Mouse (Mus musculus): ENCODE data around the gene Als2cr12. TPM values are rescaled to one million over a fixed set of nuclear protein-coding genes. Genes with fewer than 3 reads are reported as not detected.
"Not testable (repeated sequence)": the region's sequence is repeated elsewhere in the genome, so short reads cannot be mapped to it uniquely, and the experiment has no call there.

The Als2cr12 gene
- polyA plus RNA-seq, 1 experiment from 2014 or later: not detected

DNA sequence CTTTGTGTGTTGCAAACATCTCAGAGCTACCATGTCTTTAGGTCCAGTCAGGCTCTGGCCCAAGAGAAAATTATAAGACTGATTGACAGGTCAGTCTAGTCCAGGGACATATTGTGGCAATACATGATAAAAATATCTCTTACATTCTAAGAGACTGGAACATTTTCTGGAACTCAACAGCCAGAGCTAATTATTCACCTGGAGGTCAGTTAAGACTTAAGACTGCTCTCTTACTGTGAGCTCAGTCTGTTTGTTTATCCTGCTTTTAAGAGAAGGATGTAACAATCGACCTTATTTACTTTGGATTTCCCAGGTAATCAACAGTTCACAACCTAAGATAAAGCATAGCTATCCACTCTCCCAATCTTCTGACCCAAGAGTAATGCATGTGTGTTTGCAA lies 85.2 kb downstream of the Als2cr12 start:
- Histone ChIP-seq H3K9me3 (ENCODE audit: control insufficient read depth, low read length) (no peaks in the 10 kb centered on the region), H3K4me1 (replicated peaks; ENCODE audit: control insufficient read depth, insufficient read depth, low read length) (no peaks in the 10 kb centered on the region), H3K27ac (ENCODE audit: low read length) (no peak overlapping the region), H3K4me2 (ENCODE audit: low read length) (no peak overlapping the region), H3K9ac (replicated peaks; ENCODE audit: low read depth, low read length) (no peak overlapping the region), H3K4me3 (replicated peaks; ENCODE audit: low read length) (no peak overlapping the region), H3K36me3 (ENCODE audit: control insufficient read depth, insufficient read depth) (no peaks in the 10 kb centered on the region), H3K27me3 (replicated peaks; ENCODE audit: control insufficient read depth, insufficient read depth, low read length) (no peaks in the 10 kb centered on the region)
- no peak for ATAC-seq
- 53% methylated on average over 1 of the region's 1 CpGs for WGBS

DNA sequence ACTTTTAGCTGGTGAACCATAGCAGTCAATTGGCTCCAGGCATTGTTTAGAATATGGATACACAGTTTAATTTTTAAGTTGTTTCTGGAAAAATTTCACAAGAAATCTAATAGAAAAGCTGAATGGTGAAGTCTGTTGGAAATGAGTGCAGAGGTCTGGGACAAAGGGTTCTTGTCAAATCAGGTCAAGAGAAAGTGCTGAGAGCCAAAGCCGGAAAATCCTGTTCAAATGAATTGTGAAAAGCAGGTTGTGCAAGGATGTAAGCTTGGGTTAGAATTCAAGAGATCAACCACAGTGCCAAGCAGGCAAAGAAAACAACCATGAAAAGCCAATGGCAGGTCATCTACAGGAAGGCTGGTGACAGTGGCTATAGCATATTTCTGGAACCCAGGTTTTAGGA lies 85.6 kb downstream of the Als2cr12 start:
- H3K9ac ChIP-seq (replicated peaks; ENCODE audit: low read depth, low read length): no peak overlapping the region
- no peaks in the 10 kb centered on the region for H3K27me3 ChIP-seq (replicated peaks; ENCODE audit: control insufficient read depth, insufficient read depth, low read length)
- no peak overlapping the region for H3K4me2 ChIP-seq (ENCODE audit: low read length)
- H3K4me1 ChIP-seq (replicated peaks; ENCODE audit: control insufficient read depth, insufficient read depth, low read length): no peaks in the 10 kb centered on the region
- H3K36me3 ChIP-seq (ENCODE audit: control insufficient read depth, insufficient read depth): no peaks in the 10 kb centered on the region
- ATAC-seq: no peak
- 88% methylated on average over 1 of the region's 1 CpGs for WGBS
- H3K27ac ChIP-seq (ENCODE audit: low read length): no peak overlapping the region
- H3K9me3 ChIP-seq (ENCODE audit: control insufficient read depth, low read length): no peaks in the 10 kb centered on the region
- H3K4me3 ChIP-seq (replicated peaks; ENCODE audit: low read length): no peak overlapping the region

DNA sequence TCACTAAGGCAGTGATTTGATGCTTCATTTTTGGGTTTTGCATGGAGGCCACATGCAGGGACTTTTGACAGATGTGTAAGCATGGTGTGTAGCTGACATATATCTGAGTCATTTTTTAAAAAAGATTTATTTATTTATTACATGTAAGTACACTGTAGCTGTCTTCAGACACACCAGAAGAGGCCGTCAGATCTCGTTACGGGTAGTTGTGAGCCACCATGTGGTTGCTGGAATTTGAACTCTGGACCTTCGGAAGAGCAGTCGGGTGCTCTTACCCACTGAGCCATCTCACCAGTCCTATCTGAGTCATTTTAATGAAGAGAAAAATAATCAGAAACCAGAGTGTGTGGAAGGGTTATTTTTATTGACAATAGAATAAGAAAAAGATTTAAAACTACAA lies 86.2 kb downstream of the Als2cr12 start:
- not testable (repeated sequence) for H3K4me1 ChIP-seq (replicated peaks; ENCODE audit: control insufficient read depth, insufficient read depth, low read length); H3K36me3 ChIP-seq (ENCODE audit: control insufficient read depth, insufficient read depth); ATAC-seq; H3K9ac ChIP-seq (replicated peaks; ENCODE audit: low read depth, low read length); H3K4me2 ChIP-seq (ENCODE audit: low read length); H3K4me3 ChIP-seq (replicated peaks; ENCODE audit: low read length); H3K27me3 ChIP-seq (replicated peaks; ENCODE audit: control insufficient read depth, insufficient read depth, low read length); H3K9me3 ChIP-seq (ENCODE audit: control insufficient read depth, low read length); H3K27ac ChIP-seq (ENCODE audit: low read length)
- 94% methylated on average over 5 of the region's 5 CpGs for WGBS

GRCm38 (mm10) chr1:58603738-58604137 lies 92.1 kb downstream of the Als2cr12 start:
- 89% methylated on average over 4 of the region's 4 CpGs for WGBS

DNA sequence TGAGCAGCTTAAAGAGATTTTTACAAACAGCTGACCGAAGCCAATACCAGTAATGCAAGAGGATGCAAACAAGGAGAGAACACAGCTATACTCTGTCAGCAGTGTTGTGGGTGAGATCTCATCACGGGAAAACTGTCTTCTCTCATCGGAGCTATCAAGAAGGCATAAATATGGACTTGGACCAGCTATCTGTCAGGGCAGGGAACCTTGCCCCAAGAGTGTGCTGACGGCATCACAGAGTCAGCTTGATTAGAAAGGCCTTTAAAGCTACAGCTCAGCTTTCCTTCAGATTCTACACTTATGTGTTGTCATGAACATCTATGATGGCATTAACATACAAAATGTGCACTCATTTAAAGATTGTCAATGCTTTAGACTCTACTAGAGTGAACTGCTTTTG lies 93.1 kb downstream of the Als2cr12 start:
- no peak for ATAC-seq
- H3K27me3 ChIP-seq (replicated peaks; ENCODE audit: control insufficient read depth, insufficient read depth, low read length): no peaks in the 10 kb centered on the region
- H3K4me1 ChIP-seq (replicated peaks; ENCODE audit: control insufficient read depth, insufficient read depth, low read length): no peaks in the 10 kb centered on the region
- 84% methylated on average over 4 of the region's 4 CpGs for WGBS
- no peak overlapping the region for H3K4me2 ChIP-seq (ENCODE audit: low read length)
- no peaks in the 10 kb centered on the region for H3K9me3 ChIP-seq (ENCODE audit: control insufficient read depth, low read length)
- no peaks in the 10 kb centered on the region for H3K36me3 ChIP-seq (ENCODE audit: control insufficient read depth, insufficient read depth)
- H3K27ac ChIP-seq (ENCODE audit: low read length): no peak overlapping the region
- H3K9ac ChIP-seq (replicated peaks; ENCODE audit: low read depth, low read length): no peak overlapping the region
- no peak overlapping the region for H3K4me3 ChIP-seq (replicated peaks; ENCODE audit: low read length)

More at GRCm38 (mm10) chr1:58603738-58604137, 92.1 kb downstream of the Als2cr12 start:
- no peak overlapping the region for H3K27ac ChIP-seq (ENCODE audit: low read length)
- no peak overlapping the region for H3K4me3 ChIP-seq (replicated peaks; ENCODE audit: low read length)
- no peaks in the 10 kb centered on the region for H3K9me3 ChIP-seq (ENCODE audit: control insufficient read depth, low read length)
- H3K27me3 ChIP-seq (replicated peaks; ENCODE audit: control insufficient read depth, insufficient read depth, low read length): no peaks in the 10 kb centered on the region
- no peaks in the 10 kb centered on the region for H3K4me1 ChIP-seq (replicated peaks; ENCODE audit: control insufficient read depth, insufficient read depth, low read length)
- no peak overlapping the region for H3K9ac ChIP-seq (replicated peaks; ENCODE audit: low read depth, low read length)
- H3K4me2 ChIP-seq (ENCODE audit: low read length): no peak overlapping the region
- no peak for ATAC-seq
- no peaks in the 10 kb centered on the region for H3K36me3 ChIP-seq (ENCODE audit: control insufficient read depth, insufficient read depth)

Other genes with a start within 250 kb of the Als2cr12 start
- gene Orc2, start 190.9 kb downstream of the Als2cr12 start, polyA plus RNA-seq (2015; fragmentation: Nextera tagmentation; extraction: Ambion mirVana): 29.6 TPM in 2 replicates
- gene Fam126b, start 109.7 kb downstream of the Als2cr12 start, polyA plus RNA-seq (2015; fragmentation: Nextera tagmentation; extraction: Ambion mirVana): 16.0 and 17.7 TPM in 2 replicates
- 161 and 165 TPM in 2 replicates for gene Ndufb3, start 109.6 kb downstream of the Als2cr12 start, polyA plus RNA-seq (2015; fragmentation: Nextera tagmentation; extraction: Ambion mirVana)
- gene Cflar, start 15.5 kb upstream of the Als2cr12 start, polyA plus RNA-seq (2015; fragmentation: Nextera tagmentation; extraction: Ambion mirVana): 15.8 and 18.1 TPM in 2 replicates
- 6.2 and 6.9 TPM in 2 replicates for gene Casp8, start 99.4 kb upstream of the Als2cr12 start, polyA plus RNA-seq (2015; fragmentation: Nextera tagmentation; extraction: Ambion mirVana)